Mouse (Mus musculus) thymus, adult 2 months (tissue): ENCODE data around the gene Morc4.

ENCODE experiments used
- CTCF ChIP-seq: fragments of 200-500 bp; IDR thresholded peaks from 2 replicates; pipeline ENCODE4 v1.5.1; 2012; ENCODE audit warnings: mild to moderate bottlenecking, control low read depth, low read length, moderate library complexity, borderline replicate concordance; ENCODE audit not compliant: control insufficient read depth, poor library complexity, insufficient read depth; ENCODE audit errors: extremely low read depth
- POLR2A ChIP-seq: fragments of 200-500 bp; IDR thresholded peaks from 2 replicates; pipeline ENCODE4 v1.6.1; 2012; ENCODE audit warnings: mild to moderate bottlenecking, low read length, control low read depth, moderate library complexity; ENCODE audit not compliant: control insufficient read depth, poor library complexity, insufficient read depth; ENCODE audit errors: extremely low read depth

GRCm38 (mm10) chrX:139785764-139786163 is 85.7 kb downstream of the Morc4 start:
- TF ChIP-seq CTCF: no peak
- TF ChIP-seq POLR2A: no peak
